Mouse (Mus musculus) E14TG2a.4 (cell line): ENCODE measurements around the gene Lrrc28.

ENCODE experiments used
- CTCF ChIP-seq: conservative IDR thresholded peaks from 2 replicates; pipeline ENCODE4 v1.5.1; 2014; ENCODE audit warnings: low read length
- NANOG ChIP-seq: IDR thresholded peaks from 2 replicates; pipeline ENCODE4 v1.6.1; 2014; ENCODE audit warnings: borderline replicate concordance, low read length, mixed read lengths
- POU5F1 ChIP-seq: IDR thresholded peaks from 2 replicates; pipeline ENCODE4 v1.6.1; 2014; ENCODE audit warnings: low read length, borderline replicate concordance

DNA sequence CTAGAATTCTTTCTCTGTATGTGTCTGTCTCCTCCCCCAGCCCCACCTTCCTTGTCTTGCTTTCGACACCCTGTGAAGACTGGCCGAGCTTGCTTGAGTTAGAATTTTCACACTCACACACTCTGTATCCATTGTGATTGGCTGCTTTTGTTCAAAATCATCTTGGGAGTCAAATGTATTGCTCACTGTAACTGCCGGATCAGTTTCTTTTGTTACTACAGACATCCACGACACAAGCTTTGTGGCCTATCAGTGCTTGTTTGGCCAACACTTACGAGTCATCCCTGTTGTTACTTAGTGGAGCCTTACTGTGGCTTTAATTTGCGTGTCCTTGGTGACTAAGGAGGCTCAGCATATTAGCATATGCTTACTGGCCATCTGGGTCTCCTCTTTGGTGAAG, 56.3 kb downstream of the Lrrc28 start:
- no peak for TF ChIP-seq CTCF
- TF ChIP-seq NANOG, result 0 out of 2 replicates have a peak, but pooled peaks have one; percentile 15
- no peak for TF ChIP-seq POU5F1
